Comparison of ENCODE assay signal across 13 mouse cellular contexts in the genomic region with DNA sequence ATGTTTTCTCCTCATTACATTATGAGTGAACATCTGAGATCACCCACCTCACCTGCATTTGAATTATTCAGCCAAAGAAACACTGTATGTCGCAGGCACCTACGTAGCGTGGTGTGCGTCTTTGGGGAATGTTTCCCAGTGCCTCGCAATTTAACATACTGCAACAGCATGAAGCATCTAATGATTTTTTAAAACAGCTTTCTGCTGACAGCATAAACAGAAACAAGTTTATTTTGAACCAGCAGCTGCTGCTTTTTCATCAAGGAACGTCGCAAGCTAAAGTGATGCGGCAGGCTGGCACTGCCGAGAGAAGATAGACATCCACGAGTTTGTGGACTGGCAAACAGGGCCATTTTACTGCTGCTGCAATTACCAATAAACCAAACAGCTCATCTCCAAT.
DNase-seq lines count a peak whose midpoint lies in the region; TF ChIP-seq lines count a peak whose summit lies in the region.
"Had no signal": no experiment of that assay in that cellular context is flagged by ENCODE, and none has a peak within 500 bp of the region (broad histone marks: within the 10 kb centered on the region; RNA-seq: fewer than 3 reads in every experiment).

No protein-coding gene starts in this region.

- TF ChIP-seq POLR2A in brain, embryonic 14.5 days (IDR thresholded peaks at IDR 0.05; ENCODE audit: borderline replicate concordance, extremely low read depth, insufficient read depth, insufficient read length, poor library complexity, severe bottlenecking): no peak

- peak; percentile 5 to 9 for DNase-seq in frontal cortex, postnatal 10 days (ENCODE audit: low spot score in 2 of 2)
- no peak for DNase-seq in frontal cortex, postnatal 14 days (ENCODE audit: low spot score in 2 of 2)
- DNase-seq in brain, embryonic 14.5 days (ENCODE audit: low read depth): peak; percentile 53
- DNase-seq in layer of hippocampus, adult 11-12 months (ENCODE audit: low spot score): peak; percentile 15
- peak; percentile 22 to 23 for DNase-seq in right cerebral cortex, adult 2 months (ENCODE audit: low spot score in 2 of 2)
- DNase-seq in adrenal gland, adult (ENCODE audit: inconsistent age in 2 of 2, low spot score in 1 of 2): no peak
- no peak for DNase-seq in heart, postnatal 10 days
- DNase-seq in heart, postnatal 4 days: no peak
- DNase-seq: adrenal gland, postnatal 36 days; B cell, adult 2 months; cerebellum, adult 9-10 months; kidney, postnatal 36 days; thymus, postnatal 14 days had no signal

- intact Hi-C loops in heart, postnatal 10 days (cut with DNase I): no loop called here

- no peak for TF ChIP-seq CTCF in brain, embryonic 14.5 days (IDR thresholded peaks at IDR 0.05; ENCODE audit: borderline replicate concordance, extremely low read depth, insufficient read depth, insufficient read length)

Comparison
In these comparisons a context has a peak if more than half of its experiments do, and no peak if none do; other contexts are left out.
1. DNase-seq: peak in frontal cortex, postnatal 10 days (2 of 2), brain, embryonic 14.5 days (single experiment), layer of hippocampus, adult 11-12 months (single experiment) and right cerebral cortex, adult 2 months (2 of 2); none in frontal cortex, postnatal 14 days (0 of 2), adrenal gland, adult (0 of 2), heart, postnatal 10 days (0 of 2) and heart, postnatal 4 days (single experiment).